Mouse (Mus musculus) forebrain, embryonic 14.5 days (tissue): ENCODE data around the gene Serpinb6a. TPM values are rescaled to one million over a fixed set of nuclear protein-coding genes. Genes with fewer than 3 reads are reported as not detected.

Experiments
- ATAC-seq: fragments of 200-750 bp; cut with Nextera tagmentation; 2 replicates; pipeline ENCODE4 v1.8.0; 2017; ENCODE audit warnings: mild to moderate bottlenecking, moderate library complexity
- DNase-seq: peaks from one replicate; pipeline ENCODE4 v3.0.0-alpha.2; 2015; ENCODE audit warnings: low spot score
- H3K27ac ChIP-seq: fragments of 300-500 bp; sonication (generic); 2 replicates; pipeline ENCODE4 v1.5.1; 2014; ENCODE audit warnings: low read depth, mild to moderate bottlenecking, control low read depth, low read length, moderate library complexity
- H3K27me3 ChIP-seq: fragments of 300-500 bp; sonication (generic); replicated peaks from 2 replicates; pipeline ENCODE4 v1.6.1; 2014; ENCODE audit warnings: low read length, control low read depth, mixed read lengths; ENCODE audit not compliant: control insufficient read depth, insufficient read depth
- H3K36me3 ChIP-seq: fragments of 300-500 bp; sonication (generic); 2 replicates; pipeline ENCODE4 v1.6.1; 2014; ENCODE audit warnings: low read length, control low read depth; ENCODE audit not compliant: control insufficient read depth, insufficient read depth
- H3K4me1 ChIP-seq: fragments of 300-500 bp; sonication (generic); 2 replicates; pipeline ENCODE4 v1.6.1; 2014; ENCODE audit warnings: antibody characterized with exemption, low read length, control low read depth; ENCODE audit not compliant: control insufficient read depth, insufficient read depth
- H3K4me2 ChIP-seq: fragments of 300-500 bp; sonication (generic); 2 replicates; pipeline ENCODE4 v1.6.1; 2014; ENCODE audit warnings: mild to moderate bottlenecking, control low read depth, low read length
- H3K4me3 ChIP-seq: fragments of 300-500 bp; sonication (generic); 2 replicates; pipeline ENCODE4 v1.5.1; 2014; ENCODE audit warnings: low read depth, low read length, control low read depth
- H3K9ac ChIP-seq: fragments of 300-500 bp; sonication (generic); 2 replicates; pipeline ENCODE4 v1.6.1; 2014; ENCODE audit warnings: mild to moderate bottlenecking, low read length, control low read depth, moderate library complexity
- H3K9me3 ChIP-seq: fragments of 300-500 bp; sonication (generic); replicated peaks from 2 replicates; pipeline ENCODE4 v1.6.1; 2016; ENCODE audit warnings: low read length, control low read depth, mixed read lengths; ENCODE audit not compliant: control insufficient read depth
- WGBS: fragments of 180-500 bp; shearing (Covaris S2); extraction: QIAGEN DNeasy Blood & Tissue Kit; methylation state at CpG from one replicate; pipeline ENCODE4 v1.1.7; 2014; 5-methylcytosine and 5-hydroxymethylcytosine counted together
- polyA plus RNA-seq: library from polyadenylated mRNA; unstranded; fragments of >200 nt; fragmentation: Nextera tagmentation; extraction: Ambion mirVana; gene quantifications from 2 replicates; pipeline ENCODE4 v1.2.1, GENCODE M21; 2014

Gene Serpinb6a
- polyA plus RNA-seq, 1 experiment from 2014 or later, result 43.1 TPM

DNA sequence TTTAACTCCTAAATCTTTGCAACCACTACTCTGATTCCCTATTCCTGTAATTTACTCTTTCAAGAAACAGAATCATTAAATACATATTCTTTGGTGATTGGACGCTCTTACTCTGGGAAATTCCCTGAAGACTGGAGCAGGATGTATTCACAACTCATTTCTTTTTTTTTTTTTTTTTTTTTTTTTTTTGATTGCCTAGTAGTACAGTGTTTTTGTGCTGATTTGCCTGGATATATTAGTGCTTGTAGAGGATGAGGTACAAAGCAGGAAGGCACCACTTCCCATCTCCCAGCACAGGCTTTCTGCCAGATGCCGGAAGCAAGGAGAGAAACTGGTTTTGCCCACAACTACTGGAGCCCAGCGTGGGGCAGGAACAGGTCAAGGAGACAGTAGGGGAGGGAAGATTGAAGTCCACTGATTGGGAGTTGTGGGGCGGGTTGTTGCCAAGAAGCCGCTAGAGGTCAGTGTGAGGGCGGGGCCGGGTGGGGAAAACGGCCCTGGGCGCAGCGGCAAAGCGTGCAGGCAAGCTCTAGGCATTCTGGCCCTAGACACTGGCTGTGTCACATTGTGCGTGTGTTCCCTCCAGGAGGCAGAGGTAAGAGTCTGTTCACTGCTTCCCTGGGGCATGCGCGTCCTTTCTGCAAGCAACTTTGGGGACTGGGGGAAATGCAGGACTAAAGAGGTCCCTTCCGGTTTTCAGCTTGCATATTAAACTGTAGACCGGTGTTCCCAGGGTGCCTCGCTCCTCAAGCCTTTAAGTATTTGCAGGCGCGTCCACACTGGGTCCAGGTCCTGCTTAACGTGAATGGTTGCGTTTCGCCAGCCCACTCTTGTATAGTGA lies 38.2 kb downstream of the Serpinb6a start, which contains the start of gene Nqo2:
Gene Nqo2, plus strand, starts transcription at position 482 of the 841 bp plus-strand sequence.
- Histone ChIP-seq H3K9me3 (no peaks in the 10 kb centered on the region), H3K4me2 (peak within 1 kb of the TSS; percentile 74), H3K4me1 (0 out of 2 replicates have a peak, but pooled peaks cover 3% of the 10 kb centered on the region), H3K9ac (peak within 1 kb of the TSS; percentile 64), H3K4me3 (peak within 1 kb of the TSS; percentile 41), H3K27ac (no peak within 1 kb of the TSS; the same call in 1 of the 2 replicates), H3K27me3 (no peaks in the 10 kb centered on the region), H3K36me3 (no peaks in the 10 kb centered on the region)
- 3% methylated on average over 21 of the region's 22 CpGs for WGBS
- DNase-seq (peak; percentile 76), ATAC-seq (peak; percentile 87)

DNA sequence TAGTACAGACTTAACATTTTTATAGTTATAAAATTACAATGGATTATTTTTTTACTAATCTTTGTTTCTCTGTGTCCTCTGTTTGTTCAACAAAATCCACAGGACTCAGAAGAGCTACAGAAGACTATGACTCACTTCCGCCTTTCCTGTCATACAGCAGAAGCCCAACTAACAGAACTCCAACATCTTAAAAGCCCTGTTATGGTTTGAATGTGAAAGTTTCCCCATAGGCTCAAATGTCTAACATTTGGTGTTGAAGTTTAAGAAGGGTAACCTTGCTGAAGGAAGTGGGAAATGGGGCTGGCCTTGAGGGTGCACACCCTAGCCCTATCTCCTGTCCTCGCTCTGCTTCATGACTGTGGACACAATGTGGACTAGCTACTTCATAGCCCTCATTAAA lies 42.8 kb downstream of the Serpinb6a start:
- DNase-seq (no peak), ATAC-seq (no peak)
- 96% methylated on average over 2 of the region's 2 CpGs for whole genome bisulfite sequencing
- H3K4me1 ChIP-seq, result no peaks in the 10 kb centered on the region
- H3K27me3 ChIP-seq, result no peaks in the 10 kb centered on the region
- no peak overlapping the region for H3K9ac ChIP-seq
- H3K27ac ChIP-seq, result no peak overlapping the region
- H3K36me3 ChIP-seq, result no peaks in the 10 kb centered on the region
- no peak overlapping the region for H3K4me3 ChIP-seq
- H3K4me2 ChIP-seq, result no peak overlapping the region
- H3K9me3 ChIP-seq, result no peaks in the 10 kb centered on the region

DNA sequence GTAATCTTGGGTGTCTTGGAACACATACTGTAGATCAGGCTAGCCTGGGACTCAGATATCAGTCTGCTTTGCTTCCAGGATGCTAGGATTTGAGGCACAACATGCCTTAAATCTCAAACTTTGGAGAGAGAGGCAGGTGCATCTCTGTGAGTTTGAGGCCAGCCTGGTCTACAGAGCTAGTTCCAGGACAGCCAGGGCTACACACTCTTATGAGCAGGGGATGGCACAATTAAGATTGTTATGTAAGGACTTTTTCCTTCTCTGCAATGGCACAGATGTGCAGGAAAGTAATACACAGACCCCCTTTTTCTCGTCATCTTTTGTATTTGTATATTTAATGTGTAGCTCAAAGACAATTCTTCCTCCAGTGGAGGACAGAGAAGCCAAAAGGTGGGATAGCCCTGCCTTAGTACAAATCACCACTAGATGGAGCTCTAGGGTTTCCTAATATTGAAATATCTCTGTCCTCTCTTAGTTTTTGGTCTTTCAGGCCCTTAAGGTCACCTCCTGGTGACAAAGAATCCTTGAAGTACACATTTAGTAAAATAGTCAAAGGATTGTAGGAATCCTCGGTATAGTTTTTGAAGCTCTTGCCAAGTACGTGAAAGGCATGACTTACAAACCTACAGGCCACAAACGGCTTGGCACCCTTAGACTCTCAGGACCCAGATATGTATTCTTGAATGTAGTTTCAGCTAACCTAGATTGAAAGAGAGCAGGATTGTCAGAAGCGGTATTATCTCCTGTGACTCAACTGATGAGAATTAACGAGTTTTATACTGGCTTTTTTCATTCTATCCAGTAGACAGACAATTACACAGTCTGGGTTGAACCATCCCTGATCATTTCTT lies 45.8 kb downstream of the Serpinb6a start:
- DNase-seq (peak; percentile 63), ATAC-seq (peak; percentile 50; the same call in 1 of the 2 replicates)
- no peak overlapping the region for H3K27ac ChIP-seq
- H3K27me3 ChIP-seq, result no peaks in the 10 kb centered on the region
- H3K4me3 ChIP-seq, result no peak overlapping the region
- no peaks in the 10 kb centered on the region for H3K36me3 ChIP-seq
- no peaks in the 10 kb centered on the region for H3K9me3 ChIP-seq
- H3K4me1 ChIP-seq, result no peaks in the 10 kb centered on the region
- H3K4me2 ChIP-seq, result no peak overlapping the region
- no peak overlapping the region for H3K9ac ChIP-seq
- 43% methylated on average over 6 of the region's 6 CpGs for WGBS

GRCm38 (mm10) chr13:33952947-33953346 lies 49.6 kb downstream of the Serpinb6a start:
- H3K4me2 ChIP-seq, result no peak overlapping the region
- H3K36me3 ChIP-seq, result no peaks in the 10 kb centered on the region
- H3K9me3 ChIP-seq, result no peaks in the 10 kb centered on the region
- ATAC-seq (no peak), DNase-seq (no peak)
- H3K9ac ChIP-seq, result no peak overlapping the region
- H3K4me3 ChIP-seq, result no peak overlapping the region
- H3K27me3 ChIP-seq, result no peaks in the 10 kb centered on the region
- 80% methylated on average over 2 of the region's 2 CpGs for WGBS
- H3K4me1 ChIP-seq, result no peaks in the 10 kb centered on the region
- H3K27ac ChIP-seq, result no peak overlapping the region

DNA sequence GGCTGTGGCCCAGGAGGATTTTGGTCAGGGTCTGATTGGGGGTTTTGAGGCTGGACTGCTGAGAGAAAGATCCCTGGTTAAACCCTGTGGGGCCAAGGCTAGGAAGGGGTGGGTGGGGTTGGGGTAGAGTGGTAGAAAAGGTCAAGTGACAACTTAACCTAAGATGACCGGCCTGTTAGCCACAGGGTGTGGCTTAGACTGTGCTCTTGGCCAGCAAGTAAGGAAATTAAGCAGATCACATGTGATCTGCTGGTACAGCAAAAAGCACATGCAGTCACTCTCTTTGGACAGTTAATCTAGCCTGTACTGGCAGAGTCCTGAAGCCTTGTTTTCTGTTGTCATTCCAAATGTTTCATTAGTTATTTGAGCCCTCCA lies 50.5 kb downstream of the Serpinb6a start:
- Histone ChIP-seq H3K27ac (no peak overlapping the region), H3K4me3 (no peak overlapping the region), H3K27me3 (no peaks in the 10 kb centered on the region), H3K4me2 (no peak overlapping the region), H3K4me1 (no peaks in the 10 kb centered on the region), H3K9me3 (no peaks in the 10 kb centered on the region), H3K9ac (no peak overlapping the region), H3K36me3 (no peaks in the 10 kb centered on the region)
- DNase-seq, result no peak
- no peak for ATAC-seq
- WGBS, result 90% methylated on average over 1 of the region's 1 CpGs

DNA sequence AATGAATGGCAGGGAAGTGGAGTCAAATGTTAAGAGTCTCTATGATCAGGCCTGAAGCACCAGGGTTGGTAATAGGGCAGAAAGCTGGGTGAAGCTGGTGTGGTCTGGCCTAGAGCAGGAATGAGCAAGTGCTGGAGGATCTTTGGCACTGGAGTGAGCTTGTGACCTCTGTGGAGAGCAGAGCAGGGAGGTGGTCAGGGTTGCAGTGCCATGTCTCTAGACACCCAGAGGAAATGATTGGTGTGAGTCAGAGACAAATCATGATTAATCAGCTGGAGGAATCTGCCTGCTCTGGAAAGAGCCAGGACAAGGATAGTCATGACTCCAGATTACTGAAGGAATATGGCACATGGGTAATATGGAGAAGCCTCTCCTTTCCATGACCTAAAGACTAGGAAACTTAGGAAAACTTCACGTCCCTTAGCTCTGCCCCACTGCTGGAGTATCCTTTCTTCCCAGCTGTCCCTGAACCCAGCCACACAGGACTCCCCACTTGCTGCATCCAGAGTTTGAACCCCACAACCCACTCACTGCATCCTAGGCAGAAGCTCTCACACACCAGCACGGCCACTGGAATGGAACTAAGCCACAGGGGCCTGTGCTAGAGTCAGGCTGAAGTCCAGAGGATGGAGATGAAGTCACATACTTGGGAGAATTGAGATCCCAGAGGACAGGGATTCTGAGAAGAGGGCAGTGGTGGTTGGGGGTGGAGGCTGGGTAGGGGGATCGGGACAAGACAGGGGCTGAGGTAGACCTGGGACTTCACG lies 51.1 kb downstream of the Serpinb6a start:
- no peaks in the 10 kb centered on the region for H3K36me3 ChIP-seq
- H3K9me3 ChIP-seq, result no peaks in the 10 kb centered on the region
- no peak overlapping the region for H3K27ac ChIP-seq
- no peaks in the 10 kb centered on the region for H3K27me3 ChIP-seq
- H3K4me1 ChIP-seq, result no peaks in the 10 kb centered on the region
- H3K9ac ChIP-seq, result no peak overlapping the region
- WGBS, result 86% methylated on average over 4 of the region's 4 CpGs
- no peak overlapping the region for H3K4me3 ChIP-seq
- no peak for ATAC-seq
- DNase-seq, result no peak
- H3K4me2 ChIP-seq, result no peak overlapping the region

DNA sequence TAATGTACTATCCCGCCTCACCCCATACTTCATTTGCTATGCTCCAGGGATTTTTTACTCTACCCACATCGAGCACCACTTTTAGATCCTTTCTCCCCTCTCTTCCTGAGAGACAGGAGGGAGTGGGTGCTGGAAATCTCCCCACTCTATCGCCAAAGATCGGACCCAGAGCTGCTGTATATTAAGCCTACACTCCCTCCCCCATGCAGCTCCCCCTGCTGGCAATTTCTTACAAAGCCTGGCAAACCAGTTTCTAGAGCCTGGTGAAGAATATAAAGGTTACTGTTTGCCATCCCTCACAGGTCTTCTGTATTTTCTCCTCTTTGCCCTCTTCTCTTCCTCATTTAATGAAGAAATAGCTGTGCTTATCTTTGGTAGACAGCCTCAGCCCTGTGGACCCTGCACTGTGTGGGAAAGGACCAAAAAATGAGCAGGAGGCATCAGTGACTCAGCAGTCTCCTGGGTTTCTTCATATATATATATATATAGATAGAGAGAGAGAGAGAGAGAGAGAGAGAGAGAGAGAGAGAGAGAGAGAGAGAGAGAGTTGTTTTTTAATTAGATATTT lies 60.3 kb downstream of the Serpinb6a start:
- H3K4me1 ChIP-seq, result no peaks in the 10 kb centered on the region
- WGBS, result 52% methylated on average over 4 of the region's 4 CpGs
- no peak for ATAC-seq
- H3K9me3 ChIP-seq, result no peaks in the 10 kb centered on the region
- no peaks in the 10 kb centered on the region for H3K36me3 ChIP-seq
- no peak for DNase-seq
- H3K9ac ChIP-seq, result no peak overlapping the region
- H3K27me3 ChIP-seq, result no peaks in the 10 kb centered on the region
- no peak overlapping the region for H3K27ac ChIP-seq
- no peak overlapping the region for H3K4me2 ChIP-seq
- H3K4me3 ChIP-seq, result no peak overlapping the region

- Histone ChIP-seq H3K27ac (no peak overlapping the region), H3K4me3 (no peak overlapping the region), H3K36me3 (no peaks in the 10 kb centered on the region), H3K9me3 (no peaks in the 10 kb centered on the region), H3K4me2 (no peak overlapping the region), H3K9ac (no peak overlapping the region), H3K4me1 (no peaks in the 10 kb centered on the region), H3K27me3 (no peaks in the 10 kb centered on the region)
- ATAC-seq (no peak), DNase-seq (no peak)
- 94% methylated on average over 5 of the region's 5 CpGs for WGBS
Observed at GRCm38 (mm10) chr13:33941288-33941808, 61.2 kb downstream of the Serpinb6a start.
